Mouse (Mus musculus) liver, embryonic 14.5 days (tissue): Measurements from ENCODE around the gene Col8a2. TPM values are rescaled to one million over a fixed set of nuclear protein-coding genes. Genes with fewer than 3 reads are reported as not detected.

Source experiments
- ATAC-seq: fragments of 200-750 bp; cut with Nextera tagmentation; 2 replicates; pipeline ENCODE4 v1.8.0; 2017; ENCODE audit warnings: moderate number of reproducible peaks, mild to moderate bottlenecking, moderate library complexity; ENCODE audit not compliant: insufficient read depth
- DNase-seq, 3 experiments: peaks; one replicate each; pipeline ENCODE4 v3.0.0-alpha.2; 2012 to 2013; ENCODE audit warnings: low read depth in 3 of 3, low spot score in 3 of 3
- H3K27ac ChIP-seq: fragments of 300-500 bp; sonication (generic); 2 replicates; pipeline ENCODE4 v1.5.1; 2014; ENCODE audit warnings: moderate library complexity, mild to moderate bottlenecking, control low read depth, inconsistent platforms
- H3K27me3 ChIP-seq: fragments of 300-500 bp; sonication (generic); 2 replicates; pipeline ENCODE4 v1.6.1; 2014; ENCODE audit warnings: mild to moderate bottlenecking, low read length, moderate library complexity; ENCODE audit not compliant: control insufficient read depth, insufficient read depth
- H3K36me3 ChIP-seq: fragments of 300-500 bp; sonication (generic); replicated peaks from 2 replicates; pipeline ENCODE4 v1.6.1; 2014; ENCODE audit warnings: low read depth; ENCODE audit not compliant: control insufficient read depth, insufficient read depth
- H3K4me1 ChIP-seq, 2 experiments: fragments of 200-500 bp in 1 of 2; fragments of 300-500 bp in 1 of 2; sonication (generic) in 1 of 2; replicated peaks; 2 replicates each; pipeline ENCODE4 v1.6.1; 2012 to 2014; ENCODE audit warnings: antibody characterized with exemption in 1 of 2, inconsistent platforms in 1 of 2, low read length in 1 of 2; ENCODE audit not compliant: control insufficient read depth in 2 of 2, insufficient read depth in 2 of 2
- H3K4me2 ChIP-seq: fragments of 300-500 bp; sonication (generic); 2 replicates; pipeline ENCODE4 v1.6.1; 2014; ENCODE audit warnings: low read depth, mild to moderate bottlenecking, control low read depth, moderate library complexity
- H3K4me3 ChIP-seq, 2 experiments: fragments of 200-500 bp in 1 of 2; fragments of 300-500 bp in 1 of 2; sonication (generic) in 1 of 2; 2 replicates each; pipeline ENCODE4 v1.5.1; 2012 to 2014; ENCODE audit warnings: low read depth in 2 of 2, low read length in 2 of 2, mild to moderate bottlenecking in 2 of 2, control low read depth in 1 of 2, inconsistent platforms in 1 of 2, moderate library complexity in 1 of 2; ENCODE audit not compliant: insufficient read depth in 1 of 2
- H3K9ac ChIP-seq: fragments of 300-500 bp; sonication (generic); replicated peaks from 2 replicates; pipeline ENCODE4 v1.6.1; 2014; ENCODE audit warnings: mild to moderate bottlenecking, control low read depth, moderate library complexity
- H3K9me3 ChIP-seq: fragments of 300-500 bp; sonication (generic); 2 replicates; pipeline ENCODE4 v1.6.1; 2016; ENCODE audit warnings: low read length, mixed read lengths; ENCODE audit not compliant: control insufficient read depth
- CTCF ChIP-seq: IDR thresholded peaks from 2 replicates; pipeline ENCODE4 v1.5.1; 2016; ENCODE audit warnings: antibody characterized with exemption, low read depth, control low read depth
- EP300 ChIP-seq: IDR thresholded peaks from 2 replicates; pipeline ENCODE4 v1.6.1; 2016; ENCODE audit warnings: antibody characterized with exemption, low read depth
- WGBS: fragments of 180-500 bp; shearing (Covaris S2); extraction: QIAGEN DNeasy Blood & Tissue Kit; methylation state at CpG from one replicate; pipeline ENCODE4 v1.1.7; 2014; ENCODE audit not compliant: insufficient replicate concordance; 5-methylcytosine and 5-hydroxymethylcytosine counted together
- polyA plus RNA-seq, 2 experiments: library from polyadenylated mRNA; depleted of rRNA in 1 of 2; stranded (reverse) in 1 of 2; unstranded in 1 of 2; fragments of >200 nt; fragmentation: Nextera tagmentation in 1 of 2; extraction: Ambion mirVana in 1 of 2; gene quantifications; 2 replicates each; pipeline versions ENCODE4 v1.2.1 to v1.2.3; 2012 to 2014

Col8a2 gene
- polyA plus RNA-seq, 2 experiments: 0.25 to 0.28 TPM

- Histone ChIP-seq H3K4me1 (no peaks in the 10 kb centered on the region), H3K27ac (no peak overlapping the region), H3K9ac (no peak overlapping the region), H3K4me2 (no peak overlapping the region), H3K36me3 (no peaks in the 10 kb centered on the region), H3K9me3 (no peaks in the 10 kb centered on the region), H3K27me3 (no peaks in the 10 kb centered on the region), H3K4me3 (no peak overlapping the region)
- DNase-seq (no peak), ATAC-seq (no peak)
- WGBS: 89% methylated on average over 1 of the region's 1 CpGs
- TF ChIP-seq CTCF (no peak), EP300 (no peak)
These were observed 73.5 kb downstream of the Col8a2 start for GRCm38 (mm10) chr4:126360069-126360468.

Other genes with a start within 250 kb of the Col8a2 start
- 23.3 and 41.3 TPM in 2 replicates for gene Mrps15, start 239.9 kb upstream of the Col8a2 start, polyA plus RNA-seq (2012; rRNA removed)
- gene Mrps15, start 239.9 kb upstream of the Col8a2 start, polyA plus RNA-seq (2014; fragmentation: Nextera tagmentation; extraction: Ambion mirVana): 88.4 and 99.5 TPM in 2 replicates
- gene Oscp1, start 228.2 kb upstream of the Col8a2 start, polyA plus RNA-seq (2012; rRNA removed): 0.29 and 0.31 TPM in 2 replicates
- 1.4 and 1.8 TPM in 2 replicates for gene Oscp1, start 228.2 kb upstream of the Col8a2 start, polyA plus RNA-seq (2014; fragmentation: Nextera tagmentation; extraction: Ambion mirVana)
- 20.1 and 20.3 TPM in 2 replicates for gene Lsm10, start 190.2 kb upstream of the Col8a2 start, polyA plus RNA-seq (2012; rRNA removed)
- 24.4 and 25.9 TPM in 2 replicates for gene Lsm10, start 190.2 kb upstream of the Col8a2 start, polyA plus RNA-seq (2014; fragmentation: Nextera tagmentation; extraction: Ambion mirVana)
- 4.3 and 5.6 TPM in 2 replicates for gene Stk40, start 182.8 kb upstream of the Col8a2 start, polyA plus RNA-seq (2012; rRNA removed)
- 8.2 and 9.0 TPM in 2 replicates for gene Stk40, start 182.8 kb upstream of the Col8a2 start, polyA plus RNA-seq (2014; fragmentation: Nextera tagmentation; extraction: Ambion mirVana)
- gene Eva1b, start 139.0 kb upstream of the Col8a2 start, polyA plus RNA-seq (2012; rRNA removed): 11.9 and 14.8 TPM in 2 replicates
- gene Eva1b, start 139.0 kb upstream of the Col8a2 start, polyA plus RNA-seq (2014; fragmentation: Nextera tagmentation; extraction: Ambion mirVana): 11.0 and 12.0 TPM in 2 replicates
- 0.46 and 0.53 TPM in 2 replicates for gene Sh3d21, start 123.3 kb upstream of the Col8a2 start, polyA plus RNA-seq (2012; rRNA removed)
- 0.77 and 0.93 TPM in 2 replicates for gene Sh3d21, start 123.3 kb upstream of the Col8a2 start, polyA plus RNA-seq (2014; fragmentation: Nextera tagmentation; extraction: Ambion mirVana)
- gene Thrap3, start 84.0 kb upstream of the Col8a2 start, polyA plus RNA-seq (2012; rRNA removed): 39.2 and 62.6 TPM in 2 replicates
- 77.9 and 84.2 TPM in 2 replicates for gene Thrap3, start 84.0 kb upstream of the Col8a2 start, polyA plus RNA-seq (2014; fragmentation: Nextera tagmentation; extraction: Ambion mirVana)
- gene Map7d1, start 30.4 kb upstream of the Col8a2 start, polyA plus RNA-seq (2012; rRNA removed): 8.6 and 9.4 TPM in 2 replicates
- gene Map7d1, start 30.4 kb upstream of the Col8a2 start, polyA plus RNA-seq (2014; fragmentation: Nextera tagmentation; extraction: Ambion mirVana): 4.9 and 6.1 TPM in 2 replicates
- gene Trappc3, start 24.5 kb upstream of the Col8a2 start, polyA plus RNA-seq (2012; rRNA removed): 16.3 and 23.4 TPM in 2 replicates
- gene Trappc3, start 24.5 kb upstream of the Col8a2 start, polyA plus RNA-seq (2014; fragmentation: Nextera tagmentation; extraction: Ambion mirVana): 8.8 and 9.2 TPM in 2 replicates
- 15.4 TPM in 2 replicates for gene Adprhl2, start 34.9 kb downstream of the Col8a2 start, polyA plus RNA-seq (2012; rRNA removed)
- gene Adprhl2, start 34.9 kb downstream of the Col8a2 start, polyA plus RNA-seq (2014; fragmentation: Nextera tagmentation; extraction: Ambion mirVana): 15.4 and 18.4 TPM in 2 replicates
- gene Tekt2, start 38.9 kb downstream of the Col8a2 start, polyA plus RNA-seq (2012; rRNA removed): 0.45 and 0.85 TPM in 2 replicates
- 0.39 and 0.44 TPM in 2 replicates for gene Tekt2, start 38.9 kb downstream of the Col8a2 start, polyA plus RNA-seq (2014; fragmentation: Nextera tagmentation; extraction: Ambion mirVana)
- 0.88 and 1.1 TPM in 2 replicates for gene Ago3, start 142.8 kb downstream of the Col8a2 start, polyA plus RNA-seq (2012; rRNA removed)
- gene Ago3, start 142.8 kb downstream of the Col8a2 start, polyA plus RNA-seq (2014; fragmentation: Nextera tagmentation; extraction: Ambion mirVana): 4.0 and 4.3 TPM in 2 replicates
- gene Ago1, start 181.8 kb downstream of the Col8a2 start, polyA plus RNA-seq (2012; rRNA removed): 3.0 and 3.5 TPM in 2 replicates
- 1.4 and 1.6 TPM in 2 replicates for gene Ago1, start 181.8 kb downstream of the Col8a2 start, polyA plus RNA-seq (2014; fragmentation: Nextera tagmentation; extraction: Ambion mirVana)
- 0.12 and 0.20 TPM in 2 replicates for gene Ago4, start 246.7 kb downstream of the Col8a2 start, polyA plus RNA-seq (2012; rRNA removed)
- 0.17 and 0.21 TPM in 2 replicates for gene Ago4, start 246.7 kb downstream of the Col8a2 start, polyA plus RNA-seq (2014; fragmentation: Nextera tagmentation; extraction: Ambion mirVana)